Mouse (Mus musculus): Measurements from ENCODE around the gene Gbx1. TPM values are rescaled to one million over a fixed set of nuclear protein-coding genes. Genes with fewer than 3 reads are reported as not detected.
"Not testable (repeated sequence)": the region's sequence is repeated elsewhere in the genome, so short reads cannot be mapped to it uniquely, and the experiment has no call there.

Gene Gbx1
- polyA plus RNA-seq (2012; rRNA removed) = 0.38 and 0.44 TPM in 2 replicates

DNA sequence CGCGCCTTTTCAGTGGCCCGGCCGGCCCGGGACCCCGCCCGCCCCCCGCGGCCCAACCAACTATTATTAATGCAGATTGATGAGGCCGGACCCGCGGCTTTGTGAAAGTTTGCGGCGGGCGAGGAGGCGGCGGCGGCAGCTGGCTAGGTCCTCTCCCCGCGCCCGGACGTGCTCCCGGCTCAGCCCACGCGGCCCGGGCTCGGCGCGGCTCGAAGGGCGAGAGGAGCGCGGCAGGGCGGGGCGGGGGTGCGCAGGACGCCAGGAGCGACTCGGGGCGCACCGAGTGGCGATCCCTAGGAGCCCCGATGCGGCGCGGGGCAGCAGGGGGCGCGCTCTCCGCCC, at the start of gene Gbx1:
TSS of gene Gbx1 (minus strand) at position 314 of the 342 bp plus-strand sequence.
- H3K4me1 ChIP-seq (ENCODE audit: control insufficient read depth, insufficient read depth, low read length) = no peaks in the 10 kb centered on the region
- DNase-seq = no peak
- H3K4me3 ChIP-seq (replicated peaks; ENCODE audit: insufficient read depth, low read depth, low read length) = no peak within 1 kb of the TSS
- no peak for TF ChIP-seq POLR2A (IDR thresholded peaks at IDR 0.05; ENCODE audit: borderline replicate concordance, insufficient read depth, low read length)
- TF ChIP-seq CTCF (IDR thresholded peaks at IDR 0.05; ENCODE audit: borderline replicate concordance, insufficient read depth, low read depth, low read length) = no peak
- H3K27me3 ChIP-seq (ENCODE audit: control insufficient read depth, insufficient read depth, low read length) = peaks cover 7% of the 10 kb centered on the region; the same call in 1 of the 2 replicates
- H3K27ac ChIP-seq (ENCODE audit: insufficient read depth, low read length) = no peak within 1 kb of the TSS
- 1% methylated on average over 49 of the region's 49 CpGs for whole genome bisulfite sequencing

- H3K4me3 ChIP-seq (replicated peaks; ENCODE audit: insufficient read depth, low read depth, low read length) = peak overlapping the region; percentile 85
- H3K4me1 ChIP-seq (ENCODE audit: control insufficient read depth, insufficient read depth, low read length) = no peaks in the 10 kb centered on the region
- DNase-seq = no peak
- 1% methylated on average over 32 of the region's 32 CpGs for WGBS
- H3K27me3 ChIP-seq (ENCODE audit: control insufficient read depth, insufficient read depth, low read length) = no peaks in the 10 kb centered on the region
- TF ChIP-seq CTCF (IDR thresholded peaks at IDR 0.05; ENCODE audit: borderline replicate concordance, insufficient read depth, low read depth, low read length) (no peak), POLR2A (IDR thresholded peaks at IDR 0.05; ENCODE audit: borderline replicate concordance, insufficient read depth, low read length) (no peak)
- H3K27ac ChIP-seq (ENCODE audit: insufficient read depth, low read length) = no peak overlapping the region
Observed at GRCm38 (mm10) chr5:24576801-24577182, 49.8 kb upstream of the Gbx1 start.

DNA sequence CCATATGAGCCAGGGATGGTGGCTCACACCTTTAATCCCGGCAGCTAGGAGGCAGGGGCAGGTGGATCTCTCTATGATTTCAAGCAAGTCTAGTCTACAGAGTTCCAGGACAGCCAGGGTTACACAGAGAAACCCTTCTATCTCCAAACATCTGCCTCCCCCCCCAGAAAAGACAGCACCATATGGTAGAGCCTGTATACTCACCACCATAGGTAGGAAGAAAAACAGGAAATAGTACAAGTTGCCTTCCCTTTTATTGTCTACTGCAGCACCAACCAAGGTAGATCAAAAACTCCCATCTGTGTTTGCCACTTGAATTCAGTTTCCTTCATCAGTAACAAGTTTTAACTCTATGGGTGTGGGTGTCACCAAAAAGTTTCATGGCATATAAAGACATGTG, 48.9 kb upstream of the Gbx1 start:
- 84% methylated on average over 1 of the region's 1 CpGs for WGBS
- Histone ChIP-seq H3K4me1 (ENCODE audit: control insufficient read depth, insufficient read depth, low read length) (no peaks in the 10 kb centered on the region), H3K27me3 (ENCODE audit: control insufficient read depth, insufficient read depth, low read length) (no peaks in the 10 kb centered on the region), H3K27ac (ENCODE audit: insufficient read depth, low read length) (no peak overlapping the region), H3K4me3 (replicated peaks; ENCODE audit: insufficient read depth, low read depth, low read length) (no peak overlapping the region)
- DNase-seq = no peak
- TF ChIP-seq POLR2A (IDR thresholded peaks at IDR 0.05; ENCODE audit: borderline replicate concordance, insufficient read depth, low read length) (no peak), CTCF (IDR thresholded peaks at IDR 0.05; ENCODE audit: borderline replicate concordance, insufficient read depth, low read depth, low read length) (no peak)

- TF ChIP-seq CTCF (IDR thresholded peaks at IDR 0.05; ENCODE audit: borderline replicate concordance, insufficient read depth, low read depth, low read length) = no peak
- TF ChIP-seq POLR2A (IDR thresholded peaks at IDR 0.05; ENCODE audit: borderline replicate concordance, insufficient read depth, low read length) = no peak
- WGBS = 80% methylated on average over 2 of the region's 2 CpGs
- no peaks in the 10 kb centered on the region for H3K27me3 ChIP-seq (ENCODE audit: control insufficient read depth, insufficient read depth, low read length)
Observed at GRCm38 (mm10) chr5:24556709-24557108, 29.7 kb upstream of the Gbx1 start, which contains the start of gene 4931409K22Rik. Gene 4931409K22Rik (minus strand): TSS chr5:24556809.

GRCm38 (mm10) chr5:24555335-24555734, 28.3 kb upstream of the Gbx1 start:
- WGBS = 96% methylated on average over 7 of the region's 7 CpGs
- not testable (repeated sequence) for H3K27me3 ChIP-seq (ENCODE audit: control insufficient read depth, insufficient read depth, low read length); H3K4me3 ChIP-seq (replicated peaks; ENCODE audit: insufficient read depth, low read depth, low read length); H3K4me1 ChIP-seq (ENCODE audit: control insufficient read depth, insufficient read depth, low read length); DNase-seq; H3K27ac ChIP-seq (ENCODE audit: insufficient read depth, low read length)

More at GRCm38 (mm10) chr5:24556709-24557108, 29.7 kb upstream of the Gbx1 start, which contains the start of gene 4931409K22Rik:
- Histone ChIP-seq H3K4me3 (replicated peaks; ENCODE audit: insufficient read depth, low read depth, low read length) (no peak within 1 kb of the TSS), H3K27ac (ENCODE audit: insufficient read depth, low read length) (no peak within 1 kb of the TSS), H3K4me1 (ENCODE audit: control insufficient read depth, insufficient read depth, low read length) (no peaks in the 10 kb centered on the region)
- no peak for DNase-seq

DNA sequence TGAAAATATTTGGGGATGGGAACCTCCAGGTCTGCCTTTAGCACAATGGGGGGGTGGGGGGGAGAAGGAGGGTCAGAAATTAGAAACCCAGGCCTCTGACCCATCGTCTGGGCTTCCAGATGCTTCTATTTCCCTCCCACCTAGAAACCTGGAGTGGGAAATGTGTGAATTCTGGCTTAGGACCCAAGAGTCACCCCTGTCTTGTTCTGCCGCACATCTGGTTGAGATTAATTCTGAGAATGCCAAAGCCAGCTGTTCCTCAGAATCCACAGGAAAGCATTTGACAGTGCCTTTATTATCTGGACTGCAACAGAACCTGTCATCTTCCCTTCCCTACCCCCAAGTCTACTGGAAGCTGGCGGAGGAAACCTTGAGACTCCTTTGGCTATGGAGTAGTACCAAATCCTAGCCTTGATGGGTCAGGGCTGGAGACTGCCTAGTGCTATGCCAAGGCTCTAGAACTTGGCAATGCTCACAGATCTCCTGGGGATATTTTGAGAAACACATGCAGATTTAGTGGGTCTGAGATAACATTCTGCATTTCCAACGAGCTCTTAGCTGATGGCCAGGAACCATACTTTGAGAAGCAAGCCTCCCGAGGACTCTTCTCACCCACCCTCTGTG, 26.7 kb upstream of the Gbx1 start:
- Histone ChIP-seq H3K27ac (ENCODE audit: insufficient read depth, low read length) (no peak overlapping the region), H3K4me3 (replicated peaks; ENCODE audit: insufficient read depth, low read depth, low read length) (no peak overlapping the region), H3K4me1 (ENCODE audit: control insufficient read depth, insufficient read depth, low read length) (no peaks in the 10 kb centered on the region), H3K27me3 (ENCODE audit: control insufficient read depth, insufficient read depth, low read length) (no peaks in the 10 kb centered on the region)
- DNase-seq = no peak
- TF ChIP-seq CTCF (IDR thresholded peaks at IDR 0.05; ENCODE audit: borderline replicate concordance, insufficient read depth, low read depth, low read length) (no peak), POLR2A (IDR thresholded peaks at IDR 0.05; ENCODE audit: borderline replicate concordance, insufficient read depth, low read length) (no peak)
- WGBS = 61% methylated on average over 5 of the region's 5 CpGs

DNA sequence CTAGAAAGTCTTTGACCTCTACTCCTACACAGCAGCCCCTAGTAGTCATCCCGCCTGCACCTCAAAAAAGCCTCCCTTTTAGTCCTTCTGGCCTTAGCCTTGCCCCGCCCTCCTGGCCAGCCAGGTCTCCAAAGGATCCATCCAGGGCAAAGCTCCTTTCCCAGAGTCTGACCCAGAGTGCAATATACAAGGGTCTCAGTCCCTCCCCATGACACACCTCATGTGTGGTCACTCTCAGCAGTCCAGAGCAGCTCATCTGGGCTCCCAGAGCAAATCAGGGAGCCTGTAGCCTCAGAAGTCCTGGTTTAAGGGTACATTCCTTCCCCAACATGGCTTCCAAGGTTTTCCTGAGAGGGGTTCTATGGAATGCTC, 24.3 kb upstream of the Gbx1 start:
- Histone ChIP-seq H3K27me3 (ENCODE audit: control insufficient read depth, insufficient read depth, low read length) (no peaks in the 10 kb centered on the region), H3K27ac (ENCODE audit: insufficient read depth, low read length) (no peak overlapping the region), H3K4me1 (ENCODE audit: control insufficient read depth, insufficient read depth, low read length) (no peaks in the 10 kb centered on the region), H3K4me3 (replicated peaks; ENCODE audit: insufficient read depth, low read depth, low read length) (no peak overlapping the region)
- WGBS = 56% methylated on average over 2 of the region's 2 CpGs
- TF ChIP-seq CTCF (IDR thresholded peaks at IDR 0.05; ENCODE audit: borderline replicate concordance, insufficient read depth, low read depth, low read length) (no peak), POLR2A (IDR thresholded peaks at IDR 0.05; ENCODE audit: borderline replicate concordance, insufficient read depth, low read length) (no peak)
- no peak for DNase-seq

GRCm38 (mm10) chr5:24550598-24551316, 23.8 kb upstream of the Gbx1 start:
- no peaks in the 10 kb centered on the region for H3K4me1 ChIP-seq (ENCODE audit: control insufficient read depth, insufficient read depth, low read length)
- TF ChIP-seq POLR2A (IDR thresholded peaks at IDR 0.05; ENCODE audit: borderline replicate concordance, insufficient read depth, low read length) = no peak
- no peak overlapping the region for H3K27ac ChIP-seq (ENCODE audit: insufficient read depth, low read length)
- DNase-seq = no peak
- no peaks in the 10 kb centered on the region for H3K27me3 ChIP-seq (ENCODE audit: control insufficient read depth, insufficient read depth, low read length)
- no peak overlapping the region for H3K4me3 ChIP-seq (replicated peaks; ENCODE audit: insufficient read depth, low read depth, low read length)
- WGBS = 18% methylated on average over 26 of the region's 26 CpGs
